Mouse (Mus musculus) intestine, embryonic 14.5 days (tissue): ENCODE results near the gene Mettl21c. TPM values are rescaled to one million over a fixed set of nuclear protein-coding genes. Genes with fewer than 3 reads are reported as not detected.

Experiments
- ATAC-seq: fragments of 200-750 bp; cut with Nextera tagmentation; replicated peaks from 2 replicates; pipeline ENCODE4 v1.8.0; 2017; ENCODE audit warnings: low read depth, moderate number of reproducible peaks, moderate TSS enrichment, moderate library complexity; ENCODE audit not compliant: low FRiP score, low TSS enrichment
- DNase-seq: peaks from one replicate; pipeline ENCODE4 v3.0.0-alpha.2; 2018; ENCODE audit warnings: low spot score
- H3K27ac ChIP-seq: fragments of 300-500 bp; sonication (generic); 2 replicates; pipeline ENCODE4 v1.5.1; 2014; ENCODE audit warnings: low read depth, mild to moderate bottlenecking, control low read depth
- H3K27me3 ChIP-seq: fragments of 300-500 bp; sonication (generic); replicated peaks from 2 replicates; pipeline ENCODE4 v1.6.1; 2014; ENCODE audit warnings: low read length, control low read depth; ENCODE audit not compliant: control insufficient read depth, insufficient read depth
- H3K36me3 ChIP-seq: fragments of 300-500 bp; sonication (generic); 2 replicates; pipeline ENCODE4 v1.6.1; 2014; ENCODE audit warnings: low read length, control low read depth; ENCODE audit not compliant: control insufficient read depth, insufficient read depth
- H3K4me1 ChIP-seq: fragments of 300-500 bp; sonication (generic); replicated peaks from 2 replicates; pipeline ENCODE4 v1.6.1; 2014; ENCODE audit warnings: low read length, control low read depth, mixed read lengths; ENCODE audit not compliant: control insufficient read depth, insufficient read depth
- H3K4me2 ChIP-seq: fragments of 300-500 bp; sonication (generic); 2 replicates; pipeline ENCODE4 v1.6.1; 2014; ENCODE audit warnings: low read length
- H3K4me3 ChIP-seq: fragments of 300-500 bp; sonication (generic); 2 replicates; pipeline ENCODE4 v1.5.1; 2014; ENCODE audit warnings: low read depth, low read length, control low read depth, mixed read lengths
- H3K9ac ChIP-seq: fragments of 300-500 bp; sonication (generic); 2 replicates; pipeline ENCODE4 v1.6.1; 2014; ENCODE audit warnings: mild to moderate bottlenecking, low read length
- H3K9me3 ChIP-seq: fragments of 300-500 bp; sonication (generic); 2 replicates; pipeline ENCODE4 v1.6.1; 2016; ENCODE audit warnings: low read length, control low read depth; ENCODE audit not compliant: control insufficient read depth
- WGBS: fragments of 180-500 bp; shearing (Covaris S2); extraction: QIAGEN DNeasy Blood & Tissue Kit; methylation state at CpG from one replicate; pipeline ENCODE4 v1.1.7; 2014; 5-methylcytosine and 5-hydroxymethylcytosine counted together
- polyA plus RNA-seq: library from polyadenylated mRNA; unstranded; fragments of >200 nt; fragmentation: Nextera tagmentation; extraction: Ambion mirVana; gene quantifications from 2 replicates; pipeline ENCODE4 v1.2.1, GENCODE M21; 2014

Gene Mettl21c
- polyA plus RNA-seq, 1 experiment from 2014 or later = 0.80 TPM

GRCm38 (mm10) chr1:43966756-43967155 lies 53.1 kb downstream of the Mettl21c start:
- 85% methylated on average over 4 of the region's 4 CpGs for WGBS
- H3K27ac ChIP-seq = no peak overlapping the region
- H3K9ac ChIP-seq = no peak overlapping the region
- H3K9me3 ChIP-seq = no peaks in the 10 kb centered on the region
- no peak overlapping the region for H3K4me2 ChIP-seq
- no peaks in the 10 kb centered on the region for H3K27me3 ChIP-seq
- H3K36me3 ChIP-seq = peaks cover 56% of the 10 kb centered on the region
- H3K4me1 ChIP-seq = no peaks in the 10 kb centered on the region
- no peak overlapping the region for H3K4me3 ChIP-seq
- ATAC-seq (no peak), DNase-seq (no peak)

- H3K4me1 ChIP-seq = no peaks in the 10 kb centered on the region
- DNase-seq (no peak), ATAC-seq (no peak)
- no peaks in the 10 kb centered on the region for H3K9me3 ChIP-seq
- peaks cover 51% of the 10 kb centered on the region for H3K36me3 ChIP-seq
- H3K27ac ChIP-seq = no peak overlapping the region
- no peak overlapping the region for H3K4me3 ChIP-seq
- 89% methylated on average over 4 of the region's 4 CpGs for WGBS
- no peak overlapping the region for H3K9ac ChIP-seq
- no peaks in the 10 kb centered on the region for H3K27me3 ChIP-seq
- H3K4me2 ChIP-seq = no peak overlapping the region
Measured at GRCm38 (mm10) chr1:43964381-43964780, 55.5 kb downstream of the Mettl21c start.

Other genes with a start within 250 kb of the Mettl21c start
- gene Uxs1, start 192.2 kb downstream of the Mettl21c start, polyA plus RNA-seq = 16.3 and 18.1 TPM in 2 replicates
- gene Tpp2, start 86.4 kb downstream of the Mettl21c start, polyA plus RNA-seq = 59.6 and 64.2 TPM in 2 replicates
- gene Gm8251, start 41.9 kb upstream of the Mettl21c start, polyA plus RNA-seq = 0.04 and 0.13 TPM in 2 replicates
- gene Tex30, start 82.4 kb upstream of the Mettl21c start, polyA plus RNA-seq = 83.9 and 88.1 TPM in 2 replicates
- gene Kdelc1, start 98.8 kb upstream of the Mettl21c start, polyA plus RNA-seq = 58.4 and 65.0 TPM in 2 replicates
- 20.4 and 24.5 TPM in 2 replicates for gene Bivm, start 98.9 kb upstream of the Mettl21c start, polyA plus RNA-seq
- 18.4 and 18.5 TPM in 2 replicates for gene Ercc5, start 127.7 kb upstream of the Mettl21c start, polyA plus RNA-seq
- not detected in 2 replicates for gene Mettl21e, start 198.9 kb upstream of the Mettl21c start, polyA plus RNA-seq